Mouse (Mus musculus) heart, embryonic 11.5 days (tissue): ENCODE results near the gene Alg12. TPM values are rescaled to one million over a fixed set of nuclear protein-coding genes. Genes with fewer than 3 reads are reported as not detected.

ENCODE experiments used
- ATAC-seq: fragments of 200-750 bp; cut with Nextera tagmentation; replicated peaks from 2 replicates; pipeline ENCODE4 v1.8.0; 2017; ENCODE audit warnings: moderate library complexity; ENCODE audit not compliant: insufficient number of reproducible peaks, low FRiP score, low TSS enrichment
- H3K27ac ChIP-seq: fragments of 300-500 bp; sonication (generic); 2 replicates; pipeline ENCODE4 v1.5.1; 2014; ENCODE audit warnings: mild to moderate bottlenecking, low read depth, low read length
- H3K27me3 ChIP-seq: fragments of 300-500 bp; sonication (generic); 2 replicates; pipeline ENCODE4 v1.6.1; 2014; ENCODE audit warnings: mild to moderate bottlenecking, low read length, mixed read lengths; ENCODE audit not compliant: control insufficient read depth, insufficient read depth
- H3K36me3 ChIP-seq: fragments of 300-500 bp; sonication (generic); 2 replicates; pipeline ENCODE4 v1.6.1; 2014; ENCODE audit warnings: mild to moderate bottlenecking, low read length, moderate library complexity, mixed read lengths; ENCODE audit not compliant: control insufficient read depth, insufficient read depth
- H3K4me1 ChIP-seq: fragments of 300-500 bp; sonication (generic); 2 replicates; pipeline ENCODE4 v1.6.1; 2014; ENCODE audit warnings: low read length; ENCODE audit not compliant: control insufficient read depth, insufficient read depth
- H3K4me2 ChIP-seq: fragments of 300-500 bp; sonication (generic); 2 replicates; pipeline ENCODE4 v1.6.1; 2014; ENCODE audit warnings: mild to moderate bottlenecking, moderate library complexity
- H3K4me3 ChIP-seq: fragments of 300-500 bp; sonication (generic); 2 replicates; pipeline ENCODE4 v1.5.1; 2014; ENCODE audit warnings: low read depth, low read length
- H3K9ac ChIP-seq: fragments of 300-500 bp; sonication (generic); 2 replicates; pipeline ENCODE4 v1.6.1; 2014; ENCODE audit warnings: mild to moderate bottlenecking, low read depth, low read length, moderate library complexity
- H3K9me3 ChIP-seq: fragments of 300-500 bp; sonication (generic); replicated peaks from 2 replicates; pipeline ENCODE4 v1.6.1; 2016; ENCODE audit warnings: low read length; ENCODE audit not compliant: control insufficient read depth
- WGBS: fragments of 180-500 bp; shearing (Covaris S2); extraction: QIAGEN DNeasy Blood & Tissue Kit; methylation state at CpG from one replicate; pipeline ENCODE4 v1.1.7; 2014; ENCODE audit not compliant: insufficient replicate concordance; 5-methylcytosine and 5-hydroxymethylcytosine counted together
- polyA plus RNA-seq: library from polyadenylated mRNA; unstranded; fragments of >200 nt; fragmentation: Nextera tagmentation; extraction: Ambion mirVana; gene quantifications from 2 replicates; pipeline ENCODE4 v1.2.1, GENCODE M21; 2014

Alg12 gene
- polyA plus RNA-seq, 1 experiment from 2014 or later: 12.5 TPM

GRCm38 (mm10) chr15:88856613-88857012 is 37.5 kb upstream of the Alg12 start:
- Histone ChIP-seq H3K36me3 (no peaks in the 10 kb centered on the region), H3K9ac (no peak overlapping the region), H3K4me3 (no peak overlapping the region), H3K4me1 (peaks cover 32% of the 10 kb centered on the region), H3K27ac (no peak overlapping the region), H3K4me2 (no peak overlapping the region), H3K27me3 (no peaks in the 10 kb centered on the region), H3K9me3 (no peaks in the 10 kb centered on the region)
- WGBS: 75% methylated on average over 5 of the region's 5 CpGs
- no peak for ATAC-seq

GRCm38 (mm10) chr15:88855896-88856417 is 36.8 kb upstream of the Alg12 start:
- ATAC-seq: no peak
- Histone ChIP-seq H3K4me2 (no peak overlapping the region), H3K36me3 (no peaks in the 10 kb centered on the region), H3K27me3 (no peaks in the 10 kb centered on the region), H3K9me3 (no peaks in the 10 kb centered on the region), H3K9ac (0 out of 2 replicates have a peak overlapping the region, but pooled peaks have one; percentile 24), H3K4me1 (peaks cover 28% of the 10 kb centered on the region), H3K27ac (no peak overlapping the region), H3K4me3 (no peak overlapping the region)
- WGBS: 70% methylated on average over 6 of the region's 6 CpGs

DNA sequence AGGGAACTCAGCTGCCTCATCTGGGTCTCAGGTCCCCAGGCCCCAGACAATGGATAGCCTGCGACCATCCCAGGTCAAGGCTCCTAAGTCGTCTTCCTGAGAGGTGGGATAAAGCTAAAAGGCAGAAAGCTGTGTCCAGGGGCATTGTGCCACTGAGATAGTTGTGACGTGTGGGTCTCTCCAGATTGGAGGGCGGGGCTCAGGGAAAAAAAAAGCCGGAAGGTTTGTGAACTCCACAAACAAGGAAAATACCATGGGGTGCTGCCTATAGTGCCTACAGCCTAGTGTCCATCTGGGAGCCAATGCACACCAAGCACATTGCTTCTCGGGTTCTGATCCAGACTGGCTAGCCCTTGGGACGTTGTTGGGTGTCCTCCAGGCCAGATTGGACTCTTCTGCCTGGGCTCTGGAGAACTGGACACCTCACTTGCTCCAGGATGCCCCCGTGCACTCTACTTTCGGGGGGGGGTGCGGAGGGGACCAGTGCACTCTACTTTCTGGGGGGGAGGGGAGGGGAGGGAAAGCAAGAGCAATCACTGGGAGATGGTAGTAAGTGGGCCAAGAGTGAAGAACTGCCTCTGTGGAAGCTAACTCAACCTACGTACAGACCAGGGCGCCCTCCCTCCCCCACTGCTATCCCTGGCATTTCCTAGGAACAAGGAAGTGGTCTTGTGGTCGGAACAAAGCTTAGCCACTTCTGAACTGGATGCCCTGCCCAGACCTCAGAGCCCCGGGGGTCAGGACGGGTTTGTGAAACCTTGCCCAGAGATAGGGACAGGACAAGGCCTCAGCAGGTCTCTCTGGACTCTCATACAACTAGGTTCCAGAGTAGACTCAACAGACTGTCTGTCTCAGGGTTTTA is 36.1 kb upstream of the Alg12 start:
- no peaks in the 10 kb centered on the region for H3K9me3 ChIP-seq
- H3K27me3 ChIP-seq: no peaks in the 10 kb centered on the region
- H3K9ac ChIP-seq: 0 out of 2 replicates have a peak overlapping the region, but pooled peaks have one; percentile 24
- no peak for ATAC-seq
- H3K27ac ChIP-seq: peak overlapping the region; percentile 46
- H3K36me3 ChIP-seq: no peaks in the 10 kb centered on the region
- H3K4me1 ChIP-seq: peaks cover 36% of the 10 kb centered on the region
- 54% methylated on average over 15 of the region's 15 CpGs for WGBS
- H3K4me2 ChIP-seq: peak overlapping the region; percentile 34; the same call in 1 of the 2 replicates
- H3K4me3 ChIP-seq: no peak overlapping the region

- H3K9ac ChIP-seq: peak overlapping the region; percentile 28; the same call in 1 of the 2 replicates
- peak overlapping the region; percentile 54 for H3K27ac ChIP-seq
- H3K4me2 ChIP-seq: peak overlapping the region; percentile 34
- ATAC-seq: peak; percentile 50
- WGBS: 27% methylated on average over 6 of the region's 6 CpGs
- no peaks in the 10 kb centered on the region for H3K36me3 ChIP-seq
- H3K4me3 ChIP-seq: no peak overlapping the region
- no peaks in the 10 kb centered on the region for H3K27me3 ChIP-seq
- no peaks in the 10 kb centered on the region for H3K9me3 ChIP-seq
- H3K4me1 ChIP-seq: peaks cover 34% of the 10 kb centered on the region
These were observed 35.2 kb upstream of the Alg12 start for GRCm38 (mm10) chr15:88854119-88854968.

- H3K9ac ChIP-seq: no peak overlapping the region
- H3K4me3 ChIP-seq: no peak overlapping the region
- no peaks in the 10 kb centered on the region for H3K27me3 ChIP-seq
- H3K27ac ChIP-seq: no peak overlapping the region
- no peaks in the 10 kb centered on the region for H3K36me3 ChIP-seq
- whole genome bisulfite sequencing: 85% methylated on average over 9 of the region's 9 CpGs
- H3K9me3 ChIP-seq: no peaks in the 10 kb centered on the region
- no peak overlapping the region for H3K4me2 ChIP-seq
- peaks cover 31% of the 10 kb centered on the region for H3K4me1 ChIP-seq
- ATAC-seq: no peak
These were observed 34.0 kb upstream of the Alg12 start for GRCm38 (mm10) chr15:88853106-88853505.

- Histone ChIP-seq H3K36me3 (no peaks in the 10 kb centered on the region), H3K9me3 (no peaks in the 10 kb centered on the region), H3K4me1 (peaks cover 31% of the 10 kb centered on the region), H3K4me3 (no peak overlapping the region), H3K4me2 (no peak overlapping the region), H3K27me3 (no peaks in the 10 kb centered on the region), H3K9ac (no peak overlapping the region), H3K27ac (no peak overlapping the region)
- ATAC-seq: no peak
- WGBS: 84% methylated on average over 10 of the region's 10 CpGs
These were observed 32.5 kb upstream of the Alg12 start for GRCm38 (mm10) chr15:88851507-88852149.

DNA sequence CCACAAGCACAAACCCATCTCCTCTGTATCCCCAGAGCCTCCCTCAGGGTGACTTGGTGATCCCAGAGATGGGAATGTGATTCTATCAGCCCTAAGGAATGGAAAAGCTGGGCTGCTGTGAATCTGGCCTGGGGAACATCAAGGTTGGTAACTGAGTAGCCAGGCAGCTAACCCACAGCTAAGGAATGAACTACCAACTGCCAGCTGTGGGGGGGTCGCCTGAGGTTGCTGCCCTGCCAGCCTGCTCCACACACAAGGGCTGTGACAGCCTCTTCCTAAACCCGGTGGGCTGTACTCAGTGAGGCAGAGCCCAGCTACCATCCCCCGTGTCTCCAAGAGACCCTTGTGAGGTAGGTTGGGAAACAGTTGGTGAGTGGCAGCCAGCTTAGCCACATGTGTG is 32.0 kb upstream of the Alg12 start:
- WGBS: 45% methylated on average over 3 of the region's 3 CpGs
- no peak overlapping the region for H3K4me2 ChIP-seq

More for the DNA sequence above, 32.0 kb upstream of the Alg12 start:
- Histone ChIP-seq H3K4me3 (no peak overlapping the region), H3K9ac (0 out of 2 replicates have a peak overlapping the region, but pooled peaks have one; percentile 29), H3K4me1 (peaks cover 31% of the 10 kb centered on the region), H3K36me3 (no peaks in the 10 kb centered on the region), H3K27ac (no peak overlapping the region), H3K27me3 (no peaks in the 10 kb centered on the region), H3K9me3 (no peaks in the 10 kb centered on the region)
- ATAC-seq: no peak
